Mouse (Mus musculus) forelimb bud, embryonic 11.5 days (tissue): ENCODE measurements around the gene Mphosph10.

Experiments
- DNase-seq: peaks from one replicate; pipeline ENCODE4 v3.0.0-alpha.2; 2012; ENCODE audit warnings: low read depth, low spot score

Gene Mphosph10

GRCm38 (mm10) chr7:64351087-64351486 lies 41.0 kb downstream of the Mphosph10 start:
- DNase-seq = no peak

DNA sequence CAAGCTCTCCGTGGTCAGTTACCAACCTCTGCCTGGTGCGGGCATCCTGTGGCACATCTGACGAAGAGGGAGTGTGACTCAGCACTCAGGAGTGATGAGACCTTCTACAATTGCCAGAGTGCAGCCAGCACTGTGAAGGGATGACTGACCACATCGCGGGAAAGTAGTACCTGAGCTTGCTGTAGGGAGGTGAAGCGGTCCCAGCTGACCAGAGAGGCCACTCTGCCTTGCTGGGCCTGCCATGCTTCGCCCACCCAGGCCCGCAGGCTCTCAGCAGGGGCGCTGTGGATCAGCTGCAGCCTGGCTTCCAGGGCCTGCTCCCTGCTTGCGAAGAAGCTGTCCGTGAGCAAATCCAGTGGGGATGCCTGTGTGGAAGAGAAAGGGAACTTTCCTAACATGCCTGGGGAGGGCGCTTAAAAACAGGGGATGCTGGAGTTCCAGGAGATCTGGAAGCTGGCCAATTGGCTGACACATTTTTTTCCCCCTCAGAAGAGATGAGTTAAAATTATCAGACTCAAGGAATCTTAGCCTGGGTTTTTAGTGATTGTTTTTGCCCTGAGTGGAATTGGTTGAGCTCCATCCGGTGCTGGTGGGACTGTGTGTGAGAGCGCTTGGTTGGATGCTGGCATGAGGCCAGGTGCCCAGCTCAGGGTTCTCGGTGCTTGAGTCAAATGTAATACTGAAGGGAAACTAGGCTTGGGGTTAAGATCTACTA lies 42.8 kb downstream of the Mphosph10 start:
- no peak for DNase-seq

- DNase-seq = no peak
These were observed 44.3 kb downstream of the Mphosph10 start for GRCm38 (mm10) chr7:64347813-64348212.

DNA sequence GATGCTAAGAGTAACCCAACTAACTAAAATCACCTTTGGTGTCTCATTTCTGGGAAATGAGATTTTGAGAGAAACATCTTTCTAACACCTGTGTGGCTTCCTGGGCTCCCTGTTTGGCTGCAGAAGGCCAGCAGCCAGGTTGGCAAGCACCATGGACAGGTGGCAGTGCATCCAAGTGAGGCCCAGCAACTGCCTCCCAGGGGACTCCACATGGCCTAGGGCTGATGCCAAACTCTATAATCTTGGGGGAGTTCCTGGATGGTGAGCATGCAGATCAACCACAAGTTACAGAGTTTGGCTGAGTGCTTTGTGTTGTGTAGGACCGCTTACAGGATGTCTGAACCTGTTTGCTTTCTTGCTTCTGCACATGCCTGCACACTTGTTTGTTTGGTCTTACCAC lies 59.4 kb downstream of the Mphosph10 start:
- no peak for DNase-seq

DNA sequence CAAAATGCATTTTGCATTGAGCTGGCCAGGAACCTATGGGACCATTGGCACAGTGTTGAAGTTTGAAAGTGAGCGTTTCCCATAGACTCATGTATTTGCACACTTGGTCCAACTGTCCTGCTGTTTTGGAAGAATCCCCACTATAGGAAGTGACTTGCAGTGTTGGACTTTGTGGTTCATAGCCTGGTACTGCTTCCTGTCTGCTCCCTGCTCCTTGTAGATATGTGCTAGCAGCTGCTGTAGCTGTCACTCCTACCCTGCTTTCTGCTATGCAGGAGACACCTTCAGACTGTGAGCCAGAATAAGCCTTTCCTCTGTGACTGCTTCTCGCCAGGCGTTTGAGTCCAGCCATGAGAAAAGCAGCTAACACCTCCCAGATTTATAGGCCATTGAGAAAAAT lies 60.8 kb downstream of the Mphosph10 start:
- no peak for DNase-seq

DNA sequence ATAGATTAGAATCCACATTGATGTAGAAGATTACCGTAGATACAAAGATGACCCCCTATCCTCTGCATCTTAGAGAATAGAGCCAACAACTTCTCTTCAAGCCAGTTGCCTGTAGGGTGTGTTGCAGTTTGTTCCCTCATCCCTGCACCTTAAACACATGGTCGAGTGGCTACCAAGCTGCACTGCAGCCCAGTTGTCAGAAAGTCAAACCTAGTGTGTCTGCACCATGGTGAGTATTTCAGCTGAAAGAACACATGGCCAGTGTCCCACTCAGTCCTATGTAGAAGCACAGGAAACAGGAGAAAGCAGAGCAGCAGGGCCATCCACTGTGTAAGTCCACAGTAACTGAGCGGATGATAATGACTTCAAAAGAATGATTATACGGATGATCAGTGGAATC lies 64.6 kb downstream of the Mphosph10 start:
- DNase-seq = no peak

GRCm38 (mm10) chr7:64326892-64327291 lies 65.2 kb downstream of the Mphosph10 start:
- DNase-seq = peak; percentile 67
